Mouse (Mus musculus): Measurements from ENCODE around the gene Kcnh1. TPM values are rescaled to one million over a fixed set of nuclear protein-coding genes. Genes with fewer than 3 reads are reported as not detected.

Gene Kcnh1
- total and polyA plus RNA-seq, 2 experiments from 2014 or later = 2.9 to 5.9 TPM

GRCm38 (mm10) chr1:192443998-192444657, 253.6 kb downstream of the Kcnh1 start:
- DNase-seq (ENCODE audit: low spot score) (peak; percentile 17), ATAC-seq (ENCODE audit: low FRiP score) (no peak; the same call in 1 of the 2 replicates)
- H3K27ac ChIP-seq (ENCODE audit: low read depth, low read length) = peak overlapping the region; percentile 13
- no peaks in the 10 kb centered on the region for H3K9me3 ChIP-seq (ENCODE audit: low read length)
- H3K4me2 ChIP-seq (ENCODE audit: low read depth, low read length, poor library complexity, severe bottlenecking) = no peak overlapping the region
- H3K9ac ChIP-seq (replicated peaks; ENCODE audit: low read length, poor library complexity, severe bottlenecking) = no peak overlapping the region
- H3K36me3 ChIP-seq (ENCODE audit: insufficient read depth, low read length) = no peaks in the 10 kb centered on the region
- peak; percentile 72 for TF ChIP-seq CTCF (IDR thresholded peaks at IDR 0.05)
- peaks cover 20% of the 10 kb centered on the region for H3K4me1 ChIP-seq (ENCODE audit: insufficient read depth, low read length)
- no peak overlapping the region for H3K4me3 ChIP-seq (ENCODE audit: low read depth, low read length)
- no peaks in the 10 kb centered on the region for H3K27me3 ChIP-seq (ENCODE audit: insufficient read depth, low read length)
- WGBS = 56% methylated on average over 20 of the region's 20 CpGs

- Histone ChIP-seq H3K4me2 (ENCODE audit: low read depth, low read length, poor library complexity, severe bottlenecking) (no peak overlapping the region), H3K27me3 (ENCODE audit: insufficient read depth, low read length) (no peaks in the 10 kb centered on the region), H3K4me1 (ENCODE audit: insufficient read depth, low read length) (peaks cover 15% of the 10 kb centered on the region), H3K9ac (replicated peaks; ENCODE audit: low read length, poor library complexity, severe bottlenecking) (no peak overlapping the region), H3K27ac (ENCODE audit: low read depth, low read length) (peak overlapping the region; percentile 13; the same call in 1 of the 2 replicates), H3K36me3 (ENCODE audit: insufficient read depth, low read length) (no peaks in the 10 kb centered on the region), H3K4me3 (ENCODE audit: low read depth, low read length) (no peak overlapping the region), H3K9me3 (ENCODE audit: low read length) (no peaks in the 10 kb centered on the region)
- ATAC-seq (ENCODE audit: low FRiP score) (peak; percentile 58; the same call in 1 of the 2 replicates), DNase-seq (ENCODE audit: low spot score) (peak; percentile 85)
- WGBS = 24% methylated on average over 7 of the region's 7 CpGs
- TF ChIP-seq CTCF (IDR thresholded peaks at IDR 0.05) = peak; percentile 12; the same call in 1 of the 2 replicates
These were observed 254.3 kb downstream of the Kcnh1 start for GRCm38 (mm10) chr1:192444658-192445447.

GRCm38 (mm10) chr1:192446158-192446557, 255.6 kb downstream of the Kcnh1 start:
- H3K27me3 ChIP-seq (ENCODE audit: insufficient read depth, low read length) = no peaks in the 10 kb centered on the region
- H3K4me2 ChIP-seq (ENCODE audit: low read depth, low read length, poor library complexity, severe bottlenecking) = no peak overlapping the region
- no peaks in the 10 kb centered on the region for H3K36me3 ChIP-seq (ENCODE audit: insufficient read depth, low read length)
- TF ChIP-seq CTCF (IDR thresholded peaks at IDR 0.05) = no peak
- H3K4me3 ChIP-seq (ENCODE audit: low read depth, low read length) = no peak overlapping the region
- 66% methylated on average over 5 of the region's 5 CpGs for WGBS
- no peaks in the 10 kb centered on the region for H3K9me3 ChIP-seq (ENCODE audit: low read length)
- H3K9ac ChIP-seq (replicated peaks; ENCODE audit: low read length, poor library complexity, severe bottlenecking) = no peak overlapping the region
- ATAC-seq (ENCODE audit: low FRiP score) (no peak), DNase-seq (ENCODE audit: low spot score) (no peak)
- peaks cover 12% of the 10 kb centered on the region; the same call in 1 of the 2 replicates for H3K4me1 ChIP-seq (ENCODE audit: insufficient read depth, low read length)
- H3K27ac ChIP-seq (ENCODE audit: low read depth, low read length) = no peak overlapping the region

GRCm38 (mm10) chr1:192447666-192448065, 257.1 kb downstream of the Kcnh1 start:
- no peak for ATAC-seq (ENCODE audit: low FRiP score)
- H3K4me1 ChIP-seq (ENCODE audit: insufficient read depth, low read length) = peaks cover 12% of the 10 kb centered on the region; the same call in 1 of the 2 replicates
- H3K9me3 ChIP-seq (ENCODE audit: low read length) = no peaks in the 10 kb centered on the region
- H3K36me3 ChIP-seq (ENCODE audit: insufficient read depth, low read length) = no peaks in the 10 kb centered on the region
- no peak overlapping the region for H3K4me3 ChIP-seq (ENCODE audit: low read depth, low read length)
- no peak overlapping the region for H3K27ac ChIP-seq (ENCODE audit: low read depth, low read length)
- no peak for DNase-seq (ENCODE audit: low spot score)
- no peak overlapping the region for H3K9ac ChIP-seq (replicated peaks; ENCODE audit: low read length, poor library complexity, severe bottlenecking)
- 0 out of 2 replicates have a peak, but pooled peaks cover 3% of the 10 kb centered on the region for H3K27me3 ChIP-seq (ENCODE audit: insufficient read depth, low read length)
- WGBS = 65% methylated on average over 2 of the region's 2 CpGs
- no peak for TF ChIP-seq CTCF (IDR thresholded peaks at IDR 0.05)
- H3K4me2 ChIP-seq (ENCODE audit: low read depth, low read length, poor library complexity, severe bottlenecking) = no peak overlapping the region

- Histone ChIP-seq H3K27ac (ENCODE audit: low read depth, low read length) (no peak overlapping the region), H3K9ac (replicated peaks; ENCODE audit: low read length, poor library complexity, severe bottlenecking) (no peak overlapping the region), H3K4me3 (ENCODE audit: low read depth, low read length) (no peak overlapping the region), H3K9me3 (ENCODE audit: low read length) (no peaks in the 10 kb centered on the region), H3K27me3 (ENCODE audit: insufficient read depth, low read length) (0 out of 2 replicates have a peak, but pooled peaks cover 3% of the 10 kb centered on the region), H3K4me2 (ENCODE audit: low read depth, low read length, poor library complexity, severe bottlenecking) (no peak overlapping the region), H3K4me1 (ENCODE audit: insufficient read depth, low read length) (peaks cover 12% of the 10 kb centered on the region; the same call in 1 of the 2 replicates), H3K36me3 (ENCODE audit: insufficient read depth, low read length) (no peaks in the 10 kb centered on the region)
- 80% methylated on average over 1 of the region's 1 CpGs for WGBS
- ATAC-seq (ENCODE audit: low FRiP score) (no peak), DNase-seq (ENCODE audit: low spot score) (no peak)
- no peak for TF ChIP-seq CTCF (IDR thresholded peaks at IDR 0.05)
These were observed 257.9 kb downstream of the Kcnh1 start for GRCm38 (mm10) chr1:192448512-192448911.
